Mouse (Mus musculus): Measurements from ENCODE around the gene Trak1.

DNA sequence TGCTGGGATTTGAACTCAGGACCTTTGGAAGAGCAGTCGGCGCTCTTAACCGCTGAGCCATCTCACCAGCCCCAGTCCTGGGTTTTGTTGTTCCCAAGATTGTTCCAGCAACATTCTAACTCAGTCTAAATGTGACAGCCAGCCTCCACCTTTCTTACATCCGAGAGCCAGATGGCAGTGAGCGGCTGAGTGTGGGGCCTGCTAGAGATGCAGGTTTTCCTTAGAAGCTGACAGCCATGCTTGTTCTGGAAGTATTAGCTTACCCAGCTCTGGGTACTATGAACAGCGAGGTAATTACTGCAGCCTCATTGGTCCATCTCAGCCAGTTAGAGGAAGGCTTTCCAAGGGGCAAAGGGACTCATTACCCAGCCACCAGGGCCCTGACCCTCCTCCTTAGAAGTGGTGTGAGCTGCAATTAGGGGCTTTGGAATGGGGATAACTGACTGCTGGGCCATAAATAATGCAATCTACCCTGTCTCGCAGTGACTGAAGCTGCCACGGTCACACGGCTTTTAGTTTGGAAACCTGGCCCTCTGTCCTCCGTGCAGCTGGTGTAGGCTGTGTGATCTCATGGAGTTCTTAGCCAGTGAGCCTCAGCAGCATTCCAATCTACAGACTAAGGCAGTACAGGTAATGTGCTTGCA is 22.1 kb downstream of the Trak1 start:
- TF ChIP-seq POLR2A (IDR thresholded peaks at IDR 0.05; ENCODE audit: borderline replicate concordance, low read depth, low read length) (no peak), CTCF (IDR thresholded peaks at IDR 0.05; ENCODE audit: low read depth, low read length) (no peak)
